Mouse (Mus musculus) MEL (cell line): ENCODE measurements around the gene Ndc1. TPM values are rescaled to one million over a fixed set of nuclear protein-coding genes. Genes with fewer than 3 reads are reported as not detected.

Experiments used
- DNase-seq: peaks from one replicate; pipeline ENCODE4 v3.0.0; 2011; ENCODE audit warnings: low read depth, low spot score
- H3K27ac ChIP-seq: 2 replicates; pipeline ENCODE4 v1.5.1; 2012; ENCODE audit warnings: low read depth, mild to moderate bottlenecking, control low read depth, low read length, moderate library complexity; ENCODE audit not compliant: control insufficient read depth
- H3K27me3 ChIP-seq, 2 experiments: fragments of 150-350 bp in 1 of 2; sonication (generic) in 1 of 2; 2 replicates each; pipeline ENCODE4 v1.6.1; 2012; ENCODE audit warnings: low read length in 2 of 2, mild to moderate bottlenecking in 2 of 2, improper control_type of control experiment in 1 of 2, moderate library complexity in 1 of 2; ENCODE audit not compliant: insufficient read depth in 2 of 2, control insufficient read depth in 1 of 2
- H3K36me3 ChIP-seq, 2 experiments: 2 replicates each; pipeline ENCODE4 v1.6.1; 2012 to 2014; ENCODE audit warnings: low read length in 2 of 2, improper control_type of control experiment in 1 of 2, inconsistent platforms in 1 of 2, mild to moderate bottlenecking in 1 of 2; ENCODE audit not compliant: insufficient read depth in 2 of 2, control insufficient read depth in 1 of 2
- H3K4me1 ChIP-seq, 2 experiments: fragments of 150-350 bp in 1 of 2; sonication (generic) in 1 of 2; 2 replicates each; pipeline ENCODE4 v1.6.1; 2012; ENCODE audit warnings: low read length in 2 of 2, improper control_type of control experiment in 1 of 2, mild to moderate bottlenecking in 1 of 2; ENCODE audit not compliant: insufficient read depth in 2 of 2, control insufficient read depth in 1 of 2
- H3K4me3 ChIP-seq, 2 experiments: fragments of 150-350 bp in 1 of 2; sonication (generic) in 1 of 2; 2 replicates each; pipeline ENCODE4 v1.5.1; 2012; ENCODE audit warnings: low read depth in 2 of 2, low read length in 2 of 2, mild to moderate bottlenecking in 2 of 2, moderate library complexity in 2 of 2, control low read depth in 1 of 2, improper control_type of control experiment in 1 of 2; ENCODE audit not compliant: control insufficient read depth in 1 of 2, insufficient read depth in 1 of 2
- H3K79me2 ChIP-seq: 2 replicates; pipeline ENCODE4 v1.6.1; 2012; ENCODE audit warnings: mild to moderate bottlenecking, low read length, moderate library complexity; ENCODE audit not compliant: control insufficient read depth, poor library complexity, insufficient read depth
- H3K9ac ChIP-seq: 2 replicates; pipeline ENCODE4 v1.6.1; 2012; ENCODE audit warnings: low read depth, mild to moderate bottlenecking, control low read depth, low read length, moderate library complexity; ENCODE audit not compliant: control insufficient read depth, poor library complexity, severe bottlenecking
- H3K9me3 ChIP-seq: fragments of 150-350 bp; sonication (generic); replicated peaks from 2 replicates; pipeline ENCODE4 v1.6.1; 2012; ENCODE audit warnings: mild to moderate bottlenecking, low read length, improper control_type of control experiment, moderate library complexity; ENCODE audit not compliant: insufficient read depth
- CHD1 ChIP-seq: IDR thresholded peaks from 2 replicates; pipeline ENCODE4 v1.6.1; 2012; ENCODE audit warnings: low read depth, mild to moderate bottlenecking, inconsistent platforms, low read length, improper control_type of control experiment
- CHD2 ChIP-seq: IDR thresholded peaks from 2 replicates; pipeline ENCODE4 v1.6.1; 2011; ENCODE audit warnings: low read length, improper control_type of control experiment
- CTCF ChIP-seq, 3 experiments: IDR thresholded peaks in 2 of 3; conservative IDR thresholded peaks in 1 of 3; 2 replicates each; pipeline ENCODE4 v1.5.1; 2011 to 2012; ENCODE audit warnings: low read length in 3 of 3, low read depth in 2 of 3, mild to moderate bottlenecking in 2 of 3, improper control_type of control experiment in 1 of 3, inconsistent platforms in 1 of 3, mixed read lengths in 1 of 3, moderate library complexity in 1 of 3; ENCODE audit not compliant: control insufficient read depth in 1 of 3, insufficient read depth in 1 of 3, poor library complexity in 1 of 3, severe bottlenecking in 1 of 3
- E2F4 ChIP-seq: IDR thresholded peaks from 2 replicates; pipeline ENCODE4 v1.6.1; 2011; ENCODE audit warnings: low read depth, low read length, improper control_type of control experiment, borderline replicate concordance
- ELF1 ChIP-seq: IDR thresholded peaks from 2 replicates; pipeline ENCODE4 v1.6.1; 2014; ENCODE audit warnings: low read depth, mild to moderate bottlenecking, inconsistent platforms, low read length, improper control_type of control experiment, moderate library complexity
- EP300 ChIP-seq, 2 experiments: IDR thresholded peaks; 2 replicates each; pipeline ENCODE4 v1.6.1; 2011; ENCODE audit warnings: improper control_type of control experiment in 2 of 2, low read length in 2 of 2, low read depth in 1 of 2, mild to moderate bottlenecking in 1 of 2
- ETS1 ChIP-seq: IDR thresholded peaks from 2 replicates; pipeline ENCODE4 v1.6.1; 2012; ENCODE audit warnings: low read depth, mild to moderate bottlenecking, inconsistent platforms, low read length, improper control_type of control experiment, moderate library complexity
- GABPA ChIP-seq: IDR thresholded peaks from 2 replicates; pipeline ENCODE4 v1.6.1; 2012; ENCODE audit warnings: low read depth, mild to moderate bottlenecking, inconsistent platforms, low read length, improper control_type of control experiment, moderate library complexity
- GATA1 ChIP-seq: IDR thresholded peaks from 2 replicates; pipeline ENCODE4 v1.6.1; 2011; ENCODE audit warnings: low read depth, low read length, improper control_type of control experiment
- HCFC1 ChIP-seq: IDR thresholded peaks from 2 replicates; pipeline ENCODE4 v1.6.1; 2012; ENCODE audit warnings: low read depth, mild to moderate bottlenecking, inconsistent platforms, low read length, improper control_type of control experiment, moderate library complexity
- JUND ChIP-seq: IDR thresholded peaks from 2 replicates; pipeline ENCODE4 v1.6.1; 2011; ENCODE audit warnings: low read depth, mild to moderate bottlenecking, improper control_type of control experiment, low read length
- MAFK ChIP-seq: IDR thresholded peaks from 2 replicates; pipeline ENCODE4 v1.6.1; 2011; ENCODE audit warnings: low read depth, mild to moderate bottlenecking, low read length, improper control_type of control experiment, borderline replicate concordance
- MAZ ChIP-seq: IDR thresholded peaks from 2 replicates; pipeline ENCODE4 v1.6.1; 2012; ENCODE audit warnings: low read depth, mild to moderate bottlenecking, inconsistent platforms, low read length, improper control_type of control experiment
- MEF2A ChIP-seq: IDR thresholded peaks from 2 replicates; pipeline ENCODE4 v1.6.1; 2014; ENCODE audit warnings: low read depth, mild to moderate bottlenecking, inconsistent platforms, low read length, improper control_type of control experiment; ENCODE audit not compliant: poor library complexity, insufficient replicate concordance, severe bottlenecking; ENCODE audit errors: extremely low read depth
- MYB ChIP-seq: IDR thresholded peaks from 2 replicates; pipeline ENCODE4 v1.6.1; 2011; ENCODE audit warnings: mild to moderate bottlenecking, low read depth, low read length, improper control_type of control experiment
- MYC ChIP-seq: IDR thresholded peaks from 2 replicates; pipeline ENCODE4 v1.6.1; 2011; ENCODE audit warnings: low read depth, mild to moderate bottlenecking, low read length, improper control_type of control experiment, moderate library complexity
- NRF1 ChIP-seq: IDR thresholded peaks from 2 replicates; pipeline ENCODE4 v1.6.1; 2014; ENCODE audit warnings: low read depth, mild to moderate bottlenecking, inconsistent platforms, low read length, improper control_type of control experiment, moderate library complexity; ENCODE audit not compliant: poor library complexity, insufficient read depth, severe bottlenecking
- POLR2AphosphoS2 ChIP-seq: IDR thresholded peaks from 2 replicates; pipeline ENCODE4 v1.6.1; 2011; ENCODE audit warnings: low read length, improper control_type of control experiment
- POLR2AphosphoS5 ChIP-seq: IDR thresholded peaks from 2 replicates; pipeline ENCODE4 v1.6.1; 2012; ENCODE audit warnings: low read depth, borderline replicate concordance, mild to moderate bottlenecking, inconsistent platforms, low read length, moderate library complexity, mixed read lengths
- RAD21 ChIP-seq: IDR thresholded peaks from 2 replicates; pipeline ENCODE4 v1.6.1; 2011; ENCODE audit warnings: mild to moderate bottlenecking, low read depth, low read length, improper control_type of control experiment
- SIN3A ChIP-seq: IDR thresholded peaks from 2 replicates; pipeline ENCODE4 v1.6.1; 2012; ENCODE audit warnings: low read length, improper control_type of control experiment, inconsistent platforms
- TBP ChIP-seq: IDR thresholded peaks from 2 replicates; pipeline ENCODE4 v1.8.0; 2011; ENCODE audit warnings: low read depth, low read length, improper control_type of control experiment
- TCF12 ChIP-seq: IDR thresholded peaks from 2 replicates; pipeline ENCODE4 v1.6.1; 2014; ENCODE audit warnings: low read depth, mild to moderate bottlenecking, inconsistent platforms, low read length, improper control_type of control experiment, moderate library complexity
- UBTF ChIP-seq: IDR thresholded peaks from 2 replicates; pipeline ENCODE4 v1.6.1; 2012; ENCODE audit warnings: low read depth, mild to moderate bottlenecking, inconsistent platforms, low read length, improper control_type of control experiment, moderate library complexity, borderline replicate concordance; ENCODE audit not compliant: insufficient read depth
- ZKSCAN1 ChIP-seq: IDR thresholded peaks from 2 replicates; pipeline ENCODE4 v1.6.1; 2012; ENCODE audit warnings: low read depth, mild to moderate bottlenecking, inconsistent platforms, low read length, improper control_type of control experiment, moderate library complexity
- ZMIZ1 ChIP-seq: IDR thresholded peaks from 2 replicates; pipeline ENCODE4 v1.6.1; 2012; ENCODE audit warnings: low read depth, mild to moderate bottlenecking, inconsistent platforms, low read length, improper control_type of control experiment, moderate library complexity
- ZNF384 ChIP-seq: IDR thresholded peaks from 2 replicates; pipeline ENCODE4 v1.6.1; 2012; ENCODE audit warnings: low read depth, mild to moderate bottlenecking, inconsistent platforms, low read length, improper control_type of control experiment
- polyA plus RNA-seq, 2 experiments: library from polyadenylated mRNA; stranded (reverse) in 1 of 2; unstranded in 1 of 2; fragments of >175 nt in 1 of 2; fragments of >200 nt in 1 of 2; gene quantifications; 2 replicates each; pipeline versions ENCODE4 v1.2.1 to v1.2.4; 2012; ENCODE audit warnings: low replicate concordance in 2 of 2, low read depth in 1 of 2; ENCODE audit not compliant: insufficient read length in 2 of 2, insufficient read depth in 1 of 2, missing spikeins in 1 of 2
- total RNA-seq: library from RNA; depleted of rRNA; stranded (reverse); fragments of 300-350 nt; gene quantifications from 2 replicates; pipeline ENCODE4 v1.2.3, GENCODE M21; 2012

Gene Ndc1
- total and polyA plus RNA-seq, 3 experiments: 54.0 to 274 (median 57.2) TPM

DNA sequence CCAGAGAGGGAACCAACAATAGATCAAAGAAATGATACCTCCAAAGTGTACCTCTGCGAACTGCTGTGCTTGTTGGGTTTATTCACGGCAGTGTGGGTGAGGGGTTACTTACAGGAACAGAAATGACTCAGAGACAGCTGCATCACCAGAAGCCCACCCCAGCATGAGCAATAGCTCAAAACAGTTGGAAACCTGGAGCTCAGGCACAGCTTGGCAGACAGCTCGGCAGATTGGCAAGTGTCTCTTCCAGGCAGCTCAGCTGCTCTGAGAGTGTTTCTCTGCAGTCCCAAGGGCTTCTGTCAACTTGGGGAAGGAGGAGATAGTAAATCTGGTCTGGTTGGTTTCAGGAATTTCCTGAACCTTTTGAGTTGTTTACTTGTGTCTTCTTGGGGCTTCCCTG, 9.1 kb upstream of the Ndc1 start:
- Histone ChIP-seq H3K79me2 (no peaks in the 10 kb centered on the region), H3K27ac (no peak overlapping the region), H3K36me3 (no peaks in the 10 kb centered on the region), H3K27me3 (no peaks in the 10 kb centered on the region), H3K4me1 (no peaks in the 10 kb centered on the region), H3K9ac (no peak overlapping the region), H3K9me3 (no peaks in the 10 kb centered on the region), H3K4me3 (no peak overlapping the region)
- no peak for DNase-seq
- TF ChIP-seq POLR2AphosphoS5 (no peak), ZNF384 (no peak), MAFK (no peak), TCF12 (no peak), ZMIZ1 (no peak), CHD2 (no peak), HCFC1 (no peak), SIN3A (no peak), TBP (no peak), MYC (no peak), CTCF (IDR thresholded peaks at IDR 0.05 in 2 of 3, conservative IDR thresholded peaks at IDR 0.05 in 1 of 3; ENCODE audit: control insufficient read depth in 1 of 3, insufficient read depth in 1 of 3, low read depth in 2 of 3, low read length in 3 of 3, poor library complexity in 1 of 3, severe bottlenecking in 1 of 3) (no peak), CHD1 (no peak)

DNA sequence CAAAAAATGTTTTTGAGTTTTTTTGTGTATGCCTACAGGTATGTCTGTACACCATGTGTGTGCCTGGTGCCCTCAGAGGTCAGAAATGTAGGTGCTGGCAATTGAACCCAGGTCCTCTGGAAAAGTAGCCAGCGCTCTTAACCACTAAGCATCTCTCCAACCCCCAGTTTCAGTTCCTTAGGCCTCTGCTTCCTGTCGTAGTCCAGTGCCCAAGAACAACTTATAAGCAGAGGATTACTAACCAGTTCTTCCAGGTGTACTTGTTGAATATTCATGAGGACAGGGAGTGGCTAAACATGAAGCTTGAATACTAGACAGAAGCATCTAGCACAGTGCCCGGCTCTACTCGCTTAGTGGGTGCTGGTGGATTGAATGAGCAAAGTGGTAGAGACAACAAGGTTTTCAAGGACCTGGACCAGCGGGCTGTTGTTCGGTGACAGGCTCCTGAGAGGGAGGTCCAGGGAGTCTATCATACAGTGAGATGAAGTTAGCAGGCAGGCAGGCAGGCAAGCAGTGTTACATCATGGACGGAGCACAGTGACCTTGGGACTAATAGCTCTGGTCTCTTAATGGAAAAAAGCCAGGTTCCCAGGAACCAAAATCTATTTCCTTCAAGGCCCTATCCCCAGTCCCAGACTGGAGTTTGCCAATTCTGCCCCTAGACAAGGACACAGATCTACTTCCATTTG, 7.0 kb upstream of the Ndc1 start:
- no peak for DNase-seq
- H3K79me2 ChIP-seq: no peaks in the 10 kb centered on the region
- no peaks in the 10 kb centered on the region for H3K27me3 ChIP-seq
- H3K9me3 ChIP-seq: no peaks in the 10 kb centered on the region
- no peak overlapping the region for H3K4me3 ChIP-seq
- peaks cover 0 to 2% of the 10 kb centered on the region in 2 experiments; a peak in 1 of 4 replicates for H3K36me3 ChIP-seq
- H3K4me1 ChIP-seq: 0 out of 4 replicates have a peak, but pooled peaks cover 0 to 3% of the 10 kb centered on the region in 2 experiments
- no peak overlapping the region for H3K9ac ChIP-seq
- H3K27ac ChIP-seq: no peak overlapping the region
- TF ChIP-seq ZMIZ1: no peak
- no peak for TF ChIP-seq MEF2A
- TF ChIP-seq MYB: no peak
- TF ChIP-seq E2F4: no peak
- TF ChIP-seq POLR2AphosphoS2: no peak
- TF ChIP-seq ETS1: no peak
- no peak for TF ChIP-seq UBTF
- no peak for TF ChIP-seq NRF1
- no peak for TF ChIP-seq ZKSCAN1
- TF ChIP-seq MAZ: no peak
- no peak for TF ChIP-seq POLR2AphosphoS5
- TF ChIP-seq JUND: no peak
- TF ChIP-seq HCFC1: no peak
- TF ChIP-seq GABPA: no peak
- TF ChIP-seq GATA1: no peak
- TF ChIP-seq CHD1: no peak
- no peak for TF ChIP-seq MAFK
- no peak for TF ChIP-seq RAD21
- no peak for TF ChIP-seq ELF1
- TF ChIP-seq EP300 (IDR thresholded peaks at IDR 0.05; ENCODE audit: low read depth in 1 of 2, low read length in 2 of 2): no peak
